Mouse (Mus musculus) retina, postnatal 7 days (tissue): ENCODE results near the gene Eid2.
"Not testable (repeated sequence)": the region's sequence is repeated elsewhere in the genome, so short reads cannot be mapped to it uniquely, and the experiment has no call there.

Experiments used
- DNase-seq: peaks from one replicate; pipeline ENCODE4 v3.0.0-alpha.2; 2012; ENCODE audit warnings: low read depth, low spot score

Gene Eid2

DNA sequence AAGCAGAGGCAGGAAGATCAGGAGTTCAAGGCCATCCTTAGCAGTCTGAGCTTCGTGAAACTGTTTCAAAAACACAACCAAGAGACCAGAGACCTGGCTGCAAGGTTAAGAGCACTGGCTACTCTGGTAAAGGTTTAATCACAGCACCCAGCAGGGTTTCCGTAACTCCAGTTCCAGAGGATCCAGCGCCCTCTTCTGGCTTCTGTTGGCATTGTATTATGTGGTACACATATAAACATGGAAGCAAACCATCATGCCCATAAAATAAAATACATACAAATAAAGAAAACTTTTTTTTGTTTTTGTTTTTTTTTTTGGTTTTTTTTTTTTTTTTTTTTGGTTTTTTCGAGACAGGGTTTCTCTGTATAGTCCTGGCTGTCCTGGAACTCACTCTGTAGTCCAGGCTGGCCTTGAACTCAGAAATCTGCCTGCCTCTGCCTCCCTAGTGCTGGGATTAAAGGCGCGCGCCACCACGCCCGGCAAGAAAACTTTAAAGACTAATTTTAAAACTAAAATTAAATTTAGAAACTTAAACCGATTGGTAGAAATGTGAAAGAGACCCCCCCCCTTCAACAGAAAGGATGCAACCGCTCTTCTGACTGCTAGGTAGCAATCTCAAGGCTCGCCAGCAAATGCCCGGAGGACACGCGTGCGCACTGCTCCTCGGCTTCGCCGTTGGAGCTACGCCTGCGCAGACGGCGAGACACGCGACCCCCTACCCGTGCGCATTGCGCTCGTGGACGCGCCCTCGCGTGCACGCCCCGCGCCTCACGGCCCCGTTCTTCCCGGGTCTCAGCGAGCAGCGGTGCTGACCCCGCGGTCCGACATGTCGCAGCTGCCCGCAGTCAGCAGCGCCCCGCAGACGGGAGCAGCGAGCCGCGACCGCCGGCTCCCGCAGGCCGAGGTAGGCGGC, at the start of gene Eid2:
Gene Eid2 (plus strand): TSS at position 753 of the 913 bp plus-strand sequence.
- DNase-seq = peak; percentile 87

- DNase-seq = not testable (repeated sequence)
These were observed 48.5 kb upstream of the Eid2 start for GRCm38 (mm10) chr7:28218951-28219740.

- not testable (repeated sequence) for DNase-seq
These were observed 40.8 kb upstream of the Eid2 start for GRCm38 (mm10) chr7:28226836-28227235.

DNA sequence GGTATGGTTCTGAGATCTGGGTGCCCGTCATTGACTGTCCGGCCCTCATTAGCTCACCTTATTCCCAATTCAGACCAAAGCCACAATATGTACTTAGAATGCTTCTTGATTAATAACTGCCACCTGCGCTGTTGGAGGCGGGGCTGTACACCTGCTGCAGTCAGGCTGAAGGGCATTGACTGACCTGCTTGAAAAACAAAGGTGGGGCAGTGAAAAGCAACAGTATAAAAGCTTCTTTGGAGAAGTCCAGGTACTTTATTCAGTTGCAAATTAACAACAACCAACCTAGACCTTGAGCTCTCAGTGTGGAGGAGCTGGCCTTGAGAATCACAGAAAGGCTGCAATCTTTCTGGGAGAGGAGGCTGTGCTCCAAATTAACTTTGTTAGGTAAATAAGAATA, 40.3 kb upstream of the Eid2 start:
- not testable (repeated sequence) for DNase-seq

DNA sequence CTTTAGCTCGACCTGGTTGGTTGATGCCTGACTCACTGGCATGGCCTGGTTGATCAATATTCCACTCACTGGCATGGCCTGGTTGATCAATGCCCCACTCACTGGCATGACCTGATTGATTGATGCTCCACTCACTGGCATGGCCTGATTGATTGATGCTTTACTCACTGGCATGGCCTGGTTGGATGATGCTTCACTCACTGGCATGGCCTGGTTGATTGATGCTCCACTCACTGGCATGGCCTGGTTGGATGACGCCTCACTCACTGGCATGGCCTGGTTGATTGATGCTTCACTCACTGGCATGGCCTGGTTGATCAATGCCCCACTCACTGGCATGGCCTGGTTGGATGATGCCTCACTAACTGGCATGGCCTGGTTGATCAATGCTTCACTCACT, 23.7 kb upstream of the Eid2 start:
- DNase-seq = not testable (repeated sequence)

GRCm38 (mm10) chr7:28248957-28249356, 18.7 kb upstream of the Eid2 start:
- no peak for DNase-seq

GRCm38 (mm10) chr7:28251976-28252375, 15.7 kb upstream of the Eid2 start:
- no peak for DNase-seq

- no peak for DNase-seq
These were observed 13.1 kb upstream of the Eid2 start for GRCm38 (mm10) chr7:28254591-28254990.

- no peak for DNase-seq
These were observed 12.2 kb upstream of the Eid2 start for GRCm38 (mm10) chr7:28255476-28255875.

- no peak for DNase-seq
These were observed 4.8 kb upstream of the Eid2 start for GRCm38 (mm10) chr7:28262861-28263260.

GRCm38 (mm10) chr7:28263786-28264185, 3.9 kb upstream of the Eid2 start:
- DNase-seq = no peak

DNA sequence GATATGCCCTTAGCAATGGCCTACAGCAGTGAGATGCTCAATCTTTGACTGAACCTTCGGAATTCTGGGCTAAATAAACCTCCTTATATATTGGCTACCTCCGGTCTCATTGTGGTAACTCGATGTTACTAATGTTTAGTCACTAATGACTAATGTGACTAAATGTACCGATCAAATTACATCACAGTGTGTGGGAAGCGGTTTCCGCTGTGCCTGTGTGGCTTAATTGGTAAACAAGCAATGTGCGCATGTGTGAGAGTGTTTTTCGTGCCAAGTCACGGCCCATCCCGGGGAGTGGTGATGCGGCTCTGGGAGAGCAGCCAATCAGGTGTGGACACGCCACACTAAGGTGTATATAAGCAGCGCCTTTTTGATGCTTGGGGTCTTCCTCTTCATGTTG, 2.3 kb upstream of the Eid2 start:
- DNase-seq = no peak

- DNase-seq = no peak
These were observed 406 bp downstream of the Eid2 start for GRCm38 (mm10) chr7:28268042-28268531.

- no peak for DNase-seq
These were observed 895 bp downstream of the Eid2 start for GRCm38 (mm10) chr7:28268576-28268975.

DNA sequence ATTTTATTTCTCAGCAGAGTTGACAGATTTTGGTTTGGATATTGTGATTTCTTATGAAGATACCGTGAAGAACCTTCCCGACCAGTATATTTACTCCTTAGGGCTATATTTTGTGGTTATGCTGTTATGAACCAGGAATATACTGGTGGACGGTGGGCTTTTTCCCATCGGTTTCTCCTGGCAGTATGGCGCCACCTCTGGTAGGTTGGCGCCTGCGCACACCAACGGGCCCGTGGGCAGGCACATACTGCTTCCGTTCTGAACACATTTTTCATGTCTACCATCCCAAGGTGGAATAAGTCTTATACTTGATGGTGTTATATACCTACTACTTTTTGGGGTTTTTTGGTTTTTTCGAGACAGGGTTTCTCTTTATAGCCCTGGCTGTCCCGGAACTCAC, 1.7 kb downstream of the Eid2 start:
- no peak for DNase-seq

- no peak for DNase-seq
These were observed 4.1 kb downstream of the Eid2 start for GRCm38 (mm10) chr7:28271761-28272160.

- no peak for DNase-seq
These were observed 9.5 kb downstream of the Eid2 start for GRCm38 (mm10) chr7:28277237-28277614.

DNA sequence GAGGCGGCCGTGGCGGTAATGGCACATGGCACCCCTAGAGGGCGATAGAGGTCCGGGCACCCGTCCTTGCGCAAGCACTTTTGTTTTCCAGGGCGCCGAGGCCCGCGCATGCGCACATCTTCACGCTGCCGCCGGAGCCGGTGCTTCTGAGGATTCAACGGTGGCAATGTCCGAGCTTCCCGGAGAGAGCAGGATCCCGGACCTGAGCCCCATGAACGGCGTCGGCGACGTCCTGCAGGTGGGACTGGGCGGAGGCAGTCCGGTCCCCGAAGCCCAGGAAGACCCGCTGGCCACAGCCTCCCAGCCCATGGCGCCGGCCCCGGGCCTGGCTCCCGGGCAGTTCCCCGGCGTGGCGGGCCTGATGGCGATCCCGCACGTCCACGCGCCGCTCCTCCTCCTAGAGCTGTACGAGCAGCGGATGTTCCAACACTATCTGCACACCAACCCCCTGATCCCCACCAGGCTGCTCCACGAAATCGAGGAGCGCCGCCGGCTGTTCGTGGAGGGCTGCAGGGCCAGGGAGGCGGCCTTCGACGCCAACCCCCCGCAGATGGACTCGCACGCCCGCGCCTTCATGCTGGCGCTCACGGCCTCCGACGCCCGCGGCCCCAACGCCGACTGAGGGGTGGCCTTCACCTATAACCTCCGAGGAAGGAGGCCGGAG, 10.1 kb downstream of the Eid2 start, which contains the start of gene Eid2b:
Gene Eid2b (plus strand): TSS at position 125 of the 664 bp plus-strand sequence.
- DNase-seq = peak; percentile 93

DNA sequence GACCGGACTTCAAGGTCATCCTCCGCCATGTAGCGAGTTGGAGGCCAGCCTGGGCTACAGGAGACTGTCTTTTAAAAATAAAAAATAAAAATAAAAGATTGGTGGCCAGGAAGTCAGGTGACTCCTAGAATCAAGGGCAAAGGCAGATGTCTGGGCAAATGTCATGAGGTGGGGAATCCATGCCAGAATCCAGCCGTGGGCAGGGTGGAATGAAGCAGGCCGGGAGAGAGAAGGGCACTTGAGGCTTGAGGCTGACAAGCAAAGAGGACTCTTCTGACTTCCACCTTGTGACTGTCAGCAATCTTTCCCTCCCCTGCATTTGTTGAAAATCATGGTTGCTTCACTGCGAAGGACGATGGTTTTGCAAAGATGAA, 10.6 kb downstream of the Eid2 start:
- no peak for DNase-seq

DNA sequence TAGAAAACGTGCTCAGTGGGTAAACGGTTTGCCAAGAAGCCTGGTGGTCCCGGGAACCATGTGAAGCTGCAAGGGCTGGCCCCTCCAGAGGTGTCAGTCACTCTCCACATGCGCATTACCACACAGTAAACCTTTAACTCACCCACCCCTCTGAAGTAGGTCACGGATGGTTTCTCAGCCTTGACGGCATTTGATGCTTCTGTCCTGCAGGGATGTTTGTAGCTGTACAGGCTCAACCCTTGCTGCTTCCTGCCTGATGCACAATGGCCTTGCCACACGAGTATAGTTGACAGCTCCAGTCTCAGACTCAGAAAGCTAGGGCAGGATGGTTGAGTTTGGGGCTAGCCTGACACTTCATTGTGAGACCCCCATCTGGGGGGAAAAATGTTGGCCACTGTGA, 12.9 kb downstream of the Eid2 start:
- no peak for DNase-seq

GRCm38 (mm10) chr7:28290165-28290564, 22.5 kb downstream of the Eid2 start:
- DNase-seq = no peak
